Mouse (Mus musculus) c-Kit-positive CD71-positive TER-119-negative erythroid progenitor cells, embryonic 14.5 days (primary cell): ENCODE data around the gene Hspb7.

Experiments used
- DNase-seq: peaks from one replicate; pipeline ENCODE4 v3.0.0-alpha.2; 2013; ENCODE audit warnings: low read depth

Hspb7 gene

DNA sequence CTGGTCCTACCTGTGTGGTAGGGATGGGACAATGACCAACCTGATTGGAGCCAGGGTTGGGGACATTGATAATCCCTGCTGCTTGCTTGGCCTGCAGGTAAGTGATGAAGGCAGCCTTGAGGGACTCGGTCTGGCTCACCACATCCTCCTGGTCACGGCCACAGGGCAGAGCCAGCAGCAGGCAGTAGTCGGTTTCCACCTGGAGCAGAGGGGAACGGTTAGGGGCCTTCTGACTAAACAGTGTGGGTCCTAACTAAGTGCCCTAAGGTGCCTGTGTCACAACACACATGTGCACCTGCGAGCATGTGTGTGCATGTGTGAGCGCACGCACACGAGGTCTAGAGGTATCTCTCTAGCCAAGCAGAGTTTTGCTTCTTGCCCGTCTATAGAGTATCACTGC, 48.8 kb downstream of the Hspb7 start:
- no peak for DNase-seq

DNA sequence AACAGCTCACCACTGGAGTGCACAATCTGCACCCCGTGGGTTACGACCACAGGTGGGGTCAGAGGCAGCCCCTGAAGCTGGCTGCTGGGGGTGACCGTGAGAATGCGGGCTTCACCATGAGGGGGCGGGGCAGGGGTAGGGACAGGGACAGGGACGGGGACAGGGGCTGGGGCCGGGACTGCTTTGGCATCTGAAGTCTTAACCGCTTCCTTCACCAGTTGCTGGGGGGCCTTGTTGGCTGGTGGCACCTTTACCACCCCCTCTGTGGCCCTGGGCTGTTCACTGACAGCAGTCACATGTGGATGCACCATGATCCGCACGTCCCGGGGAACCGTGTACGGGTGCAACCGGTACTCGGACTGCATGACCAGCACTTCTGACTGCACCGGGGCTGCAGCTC, 50.9 kb downstream of the Hspb7 start:
- no peak for DNase-seq

DNA sequence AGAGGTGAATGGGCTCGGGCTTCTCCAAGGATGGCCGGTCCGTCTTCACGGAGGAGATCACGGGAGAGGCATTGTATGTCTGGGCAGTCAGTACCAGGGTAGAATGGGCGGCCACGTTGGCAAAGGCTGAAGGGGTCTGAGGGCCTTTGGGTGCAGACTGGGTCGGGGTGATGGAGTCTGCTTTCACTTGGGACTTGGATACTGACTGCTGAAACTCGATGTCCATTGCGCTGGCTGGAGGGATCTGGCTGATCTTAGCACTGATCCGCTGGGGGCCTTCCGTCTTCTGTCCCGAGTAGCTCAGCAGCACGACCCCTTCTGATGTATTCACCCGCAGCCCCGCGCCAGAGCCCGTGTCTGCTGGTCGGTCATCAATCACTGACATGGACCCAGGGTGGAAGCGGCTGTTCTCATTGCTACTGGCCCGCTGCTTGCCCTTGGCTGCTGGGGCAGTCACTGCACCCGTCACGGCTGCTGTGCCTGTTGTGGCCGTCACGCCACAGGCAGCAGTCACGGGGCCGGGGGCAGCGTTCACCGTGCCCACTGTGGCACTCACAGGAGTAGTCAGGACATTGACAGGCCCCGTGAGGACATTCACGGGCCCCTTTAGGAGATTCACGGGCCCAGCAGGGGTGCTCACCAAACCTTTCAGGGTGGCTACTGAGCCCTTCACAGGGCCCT, 52.2 kb downstream of the Hspb7 start:
- DNase-seq = no peak

DNA sequence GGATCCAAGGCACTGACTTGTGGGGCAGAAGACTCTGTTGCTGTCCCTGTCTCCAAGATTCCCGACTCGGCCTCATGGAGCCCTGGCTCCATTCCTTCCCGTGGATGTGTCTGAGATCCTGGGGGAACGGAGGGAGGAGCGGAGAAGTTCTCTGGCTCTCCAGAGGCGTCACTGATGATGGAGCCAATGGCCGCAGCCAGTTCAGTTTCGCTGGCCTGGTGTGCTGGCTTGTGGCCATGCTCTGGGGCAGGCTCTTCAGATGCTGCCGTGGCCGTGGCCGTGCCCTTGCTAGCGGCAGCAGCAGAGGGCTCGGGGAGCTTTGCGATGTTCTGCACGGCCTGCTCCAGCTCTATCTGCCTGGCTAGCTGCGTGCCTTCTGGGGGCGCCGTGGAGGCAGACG, 53.9 kb downstream of the Hspb7 start:
- DNase-seq = no peak
